Mouse (Mus musculus) liver, postnatal 0 days (tissue): ENCODE data around the gene Klf12.

Experiments used
- CTCF ChIP-seq: sonication (generic); IDR thresholded peaks from 2 replicates; pipeline ENCODE4 v1.5.1; 2016; ENCODE audit warnings: antibody characterized with exemption, low read depth
- EP300 ChIP-seq: IDR thresholded peaks from 2 replicates; pipeline ENCODE4 v1.6.1; 2016; ENCODE audit warnings: antibody characterized with exemption, low read depth, mild to moderate bottlenecking

DNA sequence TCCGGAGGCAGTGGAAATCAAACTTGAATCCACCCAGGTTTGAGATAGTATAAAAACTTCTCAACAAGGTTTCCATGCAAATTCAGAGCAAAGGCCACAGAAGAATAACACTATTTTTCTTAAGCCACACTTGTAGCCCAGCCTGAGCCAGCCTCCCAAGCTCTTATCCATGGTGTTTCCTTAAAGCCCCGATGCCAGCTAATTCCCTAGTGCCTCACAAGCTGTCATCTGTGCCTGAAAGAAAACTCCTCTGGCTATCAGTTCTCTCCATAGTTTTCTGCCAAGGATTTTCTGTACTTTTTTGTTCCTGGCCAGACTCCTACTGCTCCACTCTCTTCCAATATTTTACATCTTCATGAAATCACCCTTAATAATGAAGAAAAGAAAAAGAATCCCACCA, 48.9 kb upstream of the Klf12 start:
- TF ChIP-seq CTCF: no peak
- TF ChIP-seq EP300: no peak
